Mouse (Mus musculus) CH12.LX (cell line): Measurements from ENCODE around the gene Igf1. TPM values are rescaled to one million over a fixed set of nuclear protein-coding genes. Genes with fewer than 3 reads are reported as not detected.

Experiments
- DNase-seq: peaks from one replicate; pipeline ENCODE4 v3.0.0-alpha.2; 2013; ENCODE audit errors: extremely low read depth
- H3K27ac ChIP-seq: 2 replicates; pipeline ENCODE4 v1.5.1; 2012; ENCODE audit warnings: low read depth, mild to moderate bottlenecking, control low read depth, moderate library complexity; ENCODE audit not compliant: insufficient read depth
- H3K27me3 ChIP-seq: replicated peaks from 2 replicates; pipeline ENCODE3; 2012; ENCODE audit warnings: inconsistent platforms
- H3K36me3 ChIP-seq, 2 experiments: replicated peaks in 1 of 2; 2 replicates each; pipeline versions ENCODE3 to v1.6.1; 2012; ENCODE audit warnings: inconsistent platforms in 1 of 2, low read length in 1 of 2, mild to moderate bottlenecking in 1 of 2, mixed read lengths in 1 of 2, moderate library complexity in 1 of 2; ENCODE audit not compliant: control insufficient read depth in 1 of 2, insufficient read depth in 1 of 2
- H3K4me1 ChIP-seq, 2 experiments: 2 replicates each; pipeline ENCODE4 v1.6.1; 2012; ENCODE audit warnings: inconsistent platforms in 1 of 2, moderate library complexity in 1 of 2; ENCODE audit not compliant: insufficient read depth in 2 of 2, control insufficient read depth in 1 of 2
- H3K4me2 ChIP-seq: 2 replicates; pipeline ENCODE4 v1.6.1; 2012; ENCODE audit warnings: low read depth, mild to moderate bottlenecking, control low read depth; ENCODE audit not compliant: poor library complexity, insufficient read depth, severe bottlenecking
- H3K4me3 ChIP-seq, 3 experiments: fragments of 150-350 bp in 1 of 3; sonication (generic) in 1 of 3; replicated peaks in 1 of 3; 2 replicates each; pipeline versions ENCODE3 to v1.5.1; 2011 to 2012; ENCODE audit warnings: low read depth in 2 of 3, low read length in 2 of 3, mild to moderate bottlenecking in 2 of 3, moderate library complexity in 2 of 3, control low read depth in 1 of 3, improper control_type of control experiment in 1 of 3, inconsistent platforms in 1 of 3, mixed read lengths in 1 of 3; ENCODE audit not compliant: poor library complexity in 1 of 3
- H3K79me2 ChIP-seq: replicated peaks from 2 replicates; pipeline ENCODE4 v1.6.1; 2012; ENCODE audit warnings: mild to moderate bottlenecking, moderate library complexity; ENCODE audit not compliant: control insufficient read depth, poor library complexity, insufficient read depth, severe bottlenecking; ENCODE audit errors: extremely low read depth
- H3K9ac ChIP-seq: 2 replicates; pipeline ENCODE4 v1.6.1; 2012; ENCODE audit warnings: low read depth, mild to moderate bottlenecking, control low read depth, moderate library complexity; ENCODE audit not compliant: insufficient read depth
- H3K9me3 ChIP-seq: replicated peaks from 2 replicates; pipeline ENCODE3; 2012; ENCODE audit warnings: low read length, inconsistent platforms, mixed read lengths
- BHLHE40 ChIP-seq: IDR thresholded peaks from 2 replicates; pipeline ENCODE4 v1.6.1; 2011; ENCODE audit warnings: mild to moderate bottlenecking, low read depth, low read length, improper control_type of control experiment
- CHD1 ChIP-seq: IDR thresholded peaks from 2 replicates; pipeline ENCODE4 v1.6.1; 2012; ENCODE audit warnings: low read depth, low read length, improper control_type of control experiment, inconsistent platforms
- CHD2 ChIP-seq: IDR thresholded peaks from 2 replicates; pipeline ENCODE4 v1.6.1; 2011; ENCODE audit warnings: low read length, improper control_type of control experiment
- CTCF ChIP-seq, 2 experiments: IDR thresholded peaks in 1 of 2; conservative IDR thresholded peaks in 1 of 2; 2 replicates each; pipeline ENCODE4 v1.5.1; 2011 to 2012; ENCODE audit warnings: low read depth in 2 of 2, low read length in 2 of 2, improper control_type of control experiment in 1 of 2, inconsistent platforms in 1 of 2, mild to moderate bottlenecking in 1 of 2, moderate library complexity in 1 of 2
- E2F4 ChIP-seq: IDR thresholded peaks from 2 replicates; pipeline ENCODE4 v1.6.1; 2011; ENCODE audit warnings: low read depth, low read length, improper control_type of control experiment; ENCODE audit not compliant: insufficient replicate concordance
- EP300 ChIP-seq: IDR thresholded peaks from 2 replicates; pipeline ENCODE4 v1.6.1; 2011; ENCODE audit warnings: low read length, improper control_type of control experiment
- GABPA ChIP-seq: IDR thresholded peaks from 2 replicates; pipeline ENCODE4 v1.6.1; 2012; ENCODE audit warnings: low read depth, low read length, improper control_type of control experiment, inconsistent platforms; ENCODE audit not compliant: insufficient replicate concordance
- MAFK ChIP-seq: IDR thresholded peaks from 2 replicates; pipeline ENCODE4 v1.6.1; 2011; ENCODE audit warnings: low read length, improper control_type of control experiment; ENCODE audit not compliant: insufficient replicate concordance
- MAX ChIP-seq: IDR thresholded peaks from 2 replicates; pipeline ENCODE4 v1.6.1; 2011; ENCODE audit warnings: low read length, improper control_type of control experiment
- MAZ ChIP-seq: IDR thresholded peaks from 2 replicates; pipeline ENCODE4 v1.6.1; 2012; ENCODE audit warnings: low read depth, mild to moderate bottlenecking, inconsistent platforms, low read length, improper control_type of control experiment, moderate library complexity
- MEF2A ChIP-seq: IDR thresholded peaks from 2 replicates; pipeline ENCODE4 v1.6.1; 2014; ENCODE audit warnings: low read depth, mild to moderate bottlenecking, inconsistent platforms, low read length, improper control_type of control experiment, borderline replicate concordance
- POLR2AphosphoS2 ChIP-seq: IDR thresholded peaks from 2 replicates; pipeline ENCODE4 v1.6.1; 2011; ENCODE audit warnings: low read depth, low read length, improper control_type of control experiment
- RCOR1 ChIP-seq: conservative IDR thresholded peaks from 2 replicates; pipeline ENCODE4 v1.6.1; 2012; ENCODE audit warnings: low read depth, mild to moderate bottlenecking, inconsistent platforms, low read length, improper control_type of control experiment
- SIN3A ChIP-seq: IDR thresholded peaks from 2 replicates; pipeline ENCODE4 v1.6.1; 2012; ENCODE audit warnings: low read length, improper control_type of control experiment, inconsistent platforms
- SMC3 ChIP-seq: IDR thresholded peaks from 2 replicates; pipeline ENCODE4 v1.6.1; 2011; ENCODE audit warnings: low read depth, low read length, improper control_type of control experiment
- TCF12 ChIP-seq: IDR thresholded peaks from 2 replicates; pipeline ENCODE4 v1.6.1; 2014; ENCODE audit warnings: low read depth, mild to moderate bottlenecking, inconsistent platforms, low read length, improper control_type of control experiment
- UBTF ChIP-seq: IDR thresholded peaks from 2 replicates; pipeline ENCODE4 v1.6.1; 2012; ENCODE audit warnings: low read depth, mild to moderate bottlenecking, inconsistent platforms, low read length, improper control_type of control experiment, moderate library complexity
- USF1 ChIP-seq: IDR thresholded peaks from 2 replicates; pipeline ENCODE4 v1.6.1; 2014; ENCODE audit warnings: low read depth, mild to moderate bottlenecking, inconsistent platforms, low read length, improper control_type of control experiment
- USF2 ChIP-seq: conservative IDR thresholded peaks from 2 replicates; pipeline ENCODE4 v1.6.1; 2011; ENCODE audit warnings: low read depth, low read length, improper control_type of control experiment
- ZKSCAN1 ChIP-seq: IDR thresholded peaks from 2 replicates; pipeline ENCODE4 v1.6.1; 2012; ENCODE audit warnings: low read depth, inconsistent platforms, low read length, improper control_type of control experiment, borderline replicate concordance
- ZMIZ1 ChIP-seq: IDR thresholded peaks from 2 replicates; pipeline ENCODE4 v1.6.1; 2012; ENCODE audit warnings: low read depth, mild to moderate bottlenecking, inconsistent platforms, low read length, improper control_type of control experiment
- ZNF384 ChIP-seq: IDR thresholded peaks from 2 replicates; pipeline ENCODE4 v1.6.1; 2012; ENCODE audit warnings: low read depth, low read length, improper control_type of control experiment, inconsistent platforms
- dilution Hi-C: fragments of 300-500 bp; cut with MboI; formaldehyde crosslinking; loops from 2 replicates; pipeline ENCODE4 v1.14.3; 2020; ENCODE audit warnings: low sequenced_read_pairs; ENCODE audit not compliant: extremely low pct_unique_long_range_greater_than_20kb, extremely low pct_ligation_motif_present
- in situ Hi-C: fragments of 300-500 bp; cut with MboI; formaldehyde crosslinking; loops from 3 replicates; pipeline ENCODE4 v1.14.3; 2019; ENCODE audit warnings: low sequenced_read_pairs, low pct_ligation_motif_present, low pct_unique_long_range_greater_than_20kb, mixed read lengths
- polyA plus RNA-seq: library from polyadenylated mRNA; unstranded; fragments of >175 nt; gene quantifications from 2 replicates; pipeline ENCODE4 v1.2.1, GENCODE M21; 2012; ENCODE audit warnings: low read depth; ENCODE audit not compliant: insufficient read length
- total RNA-seq, 2 experiments: library from RNA; depleted of rRNA; stranded (reverse); fragments of 300-350 nt in 1 of 2; fragments of >200 nt in 1 of 2; gene quantifications; 2 replicates each; pipeline ENCODE4 v1.2.3; 2012 to 2014

Gene Igf1
- total and polyA plus RNA-seq, 3 experiments = 0.23 TPM; not detected in 2

- dilution Hi-C loops = no loop called here
- no peaks in the 10 kb centered on the region for H3K27me3 ChIP-seq
- no peaks in the 10 kb centered on the region for H3K9me3 ChIP-seq
- in situ Hi-C loops = no loop called here
- H3K79me2 ChIP-seq = no peaks in the 10 kb centered on the region
- H3K36me3 ChIP-seq = no peaks in the 10 kb centered on the region
- TF ChIP-seq CTCF (conservative IDR thresholded peaks at IDR 0.05 in 1 of 2, IDR thresholded peaks at IDR 0.05 in 1 of 2; ENCODE audit: low read depth in 2 of 2, low read length in 2 of 2) (no peak), E2F4 (no peak), CHD1 (no peak), ZKSCAN1 (no peak), MAFK (no peak), USF2 (no peak), POLR2AphosphoS2 (no peak), ZNF384 (no peak), USF1 (no peak), SIN3A (no peak), UBTF (no peak), MAZ (no peak), BHLHE40 (no peak), GABPA (no peak)
- no peak overlapping the region for H3K4me3 ChIP-seq
- no peak for DNase-seq
- no peak overlapping the region for H3K4me2 ChIP-seq
- H3K27ac ChIP-seq = no peak overlapping the region
- no peak overlapping the region for H3K9ac ChIP-seq
- no peaks in the 10 kb centered on the region for H3K4me1 ChIP-seq
Observed at GRCm38 (mm10) chr10:87926564-87926963, 68.5 kb downstream of the Igf1 start.

- Histone ChIP-seq H3K36me3 (no peaks in the 10 kb centered on the region), H3K4me2 (no peak overlapping the region), H3K27ac (no peak overlapping the region), H3K4me3 (no peak overlapping the region), H3K27me3 (no peaks in the 10 kb centered on the region), H3K9ac (no peak overlapping the region)
- in situ Hi-C loops = no loop called here
- no peak for DNase-seq
- no peak for TF ChIP-seq RCOR1
- TF ChIP-seq ZMIZ1 = no peak
- no peak for TF ChIP-seq CHD2
- TF ChIP-seq MAX = no peak
- no peak for TF ChIP-seq GABPA
- TF ChIP-seq ZKSCAN1 = no peak
- TF ChIP-seq UBTF = no peak
- no peak for TF ChIP-seq EP300
- TF ChIP-seq MEF2A = no peak
- TF ChIP-seq SMC3 = no peak
- TF ChIP-seq TCF12 = no peak
- TF ChIP-seq, all 38 proteins: peak for 0
- Histone ChIP-seq H3K4me1 (no peaks in the 10 kb centered on the region), H3K79me2 (no peaks in the 10 kb centered on the region), H3K9me3 (no peaks in the 10 kb centered on the region)
- dilution Hi-C loops = no loop called here
Observed at GRCm38 (mm10) chr10:87927131-87927609, 69.1 kb downstream of the Igf1 start.
